Mouse (Mus musculus) hindbrain, embryonic 11.5 days (tissue): ENCODE measurements around the gene B3gnt8. TPM values are rescaled to one million over a fixed set of nuclear protein-coding genes. Genes with fewer than 3 reads are reported as not detected.

Experiments
- ATAC-seq: fragments of 200-750 bp; cut with Nextera tagmentation; 2 replicates; pipeline ENCODE4 v1.8.0; 2017; ENCODE audit warnings: mild to moderate bottlenecking, moderate TSS enrichment, moderate library complexity; ENCODE audit not compliant: low FRiP score
- DNase-seq: peaks from one replicate; pipeline ENCODE4 v3.0.0-alpha.2; 2015; ENCODE audit warnings: low spot score
- H3K27ac ChIP-seq: fragments of 300-500 bp; sonication (generic); 2 replicates; pipeline ENCODE4 v1.5.1; 2014; ENCODE audit warnings: mild to moderate bottlenecking, low read depth, low read length
- H3K27me3 ChIP-seq: fragments of 300-500 bp; sonication (generic); 2 replicates; pipeline ENCODE4 v1.6.1; 2014; ENCODE audit warnings: mild to moderate bottlenecking, low read length, moderate library complexity, mixed read lengths; ENCODE audit not compliant: control insufficient read depth, insufficient read depth
- H3K36me3 ChIP-seq: fragments of 300-500 bp; sonication (generic); 2 replicates; pipeline ENCODE4 v1.6.1; 2014; ENCODE audit warnings: mild to moderate bottlenecking, low read length, moderate library complexity, mixed read lengths; ENCODE audit not compliant: control insufficient read depth, insufficient read depth
- H3K4me1 ChIP-seq: fragments of 300-500 bp; sonication (generic); replicated peaks from 2 replicates; pipeline ENCODE4 v1.6.1; 2014; ENCODE audit warnings: low read length, mixed read lengths; ENCODE audit not compliant: control insufficient read depth, insufficient read depth
- H3K4me2 ChIP-seq: fragments of 300-500 bp; sonication (generic); replicated peaks from 2 replicates; pipeline ENCODE4 v1.6.1; 2014; ENCODE audit warnings: mild to moderate bottlenecking, low read depth, low read length
- H3K4me3 ChIP-seq: fragments of 300-500 bp; sonication (generic); 2 replicates; pipeline ENCODE4 v1.5.1; 2014; ENCODE audit warnings: low read depth, low read length
- H3K9ac ChIP-seq: fragments of 300-500 bp; sonication (generic); 2 replicates; pipeline ENCODE4 v1.6.1; 2014; ENCODE audit warnings: low read depth, low read length
- H3K9me3 ChIP-seq: fragments of 300-500 bp; sonication (generic); 2 replicates; pipeline ENCODE4 v1.6.1; 2016; ENCODE audit warnings: low read length; ENCODE audit not compliant: control insufficient read depth
- WGBS: fragments of 180-500 bp; shearing (Covaris S2); extraction: QIAGEN DNeasy Blood & Tissue Kit; methylation state at CpG from one replicate; pipeline ENCODE4 v1.1.7; 2014; 5-methylcytosine and 5-hydroxymethylcytosine counted together
- polyA plus RNA-seq: library from polyadenylated mRNA; unstranded; fragments of >200 nt; fragmentation: Nextera tagmentation; extraction: Ambion mirVana; gene quantifications from 2 replicates; pipeline ENCODE4 v1.2.1, GENCODE M21; 2014

The B3gnt8 gene
- polyA plus RNA-seq, 1 experiment from 2014 or later, result 0.91 TPM

DNA sequence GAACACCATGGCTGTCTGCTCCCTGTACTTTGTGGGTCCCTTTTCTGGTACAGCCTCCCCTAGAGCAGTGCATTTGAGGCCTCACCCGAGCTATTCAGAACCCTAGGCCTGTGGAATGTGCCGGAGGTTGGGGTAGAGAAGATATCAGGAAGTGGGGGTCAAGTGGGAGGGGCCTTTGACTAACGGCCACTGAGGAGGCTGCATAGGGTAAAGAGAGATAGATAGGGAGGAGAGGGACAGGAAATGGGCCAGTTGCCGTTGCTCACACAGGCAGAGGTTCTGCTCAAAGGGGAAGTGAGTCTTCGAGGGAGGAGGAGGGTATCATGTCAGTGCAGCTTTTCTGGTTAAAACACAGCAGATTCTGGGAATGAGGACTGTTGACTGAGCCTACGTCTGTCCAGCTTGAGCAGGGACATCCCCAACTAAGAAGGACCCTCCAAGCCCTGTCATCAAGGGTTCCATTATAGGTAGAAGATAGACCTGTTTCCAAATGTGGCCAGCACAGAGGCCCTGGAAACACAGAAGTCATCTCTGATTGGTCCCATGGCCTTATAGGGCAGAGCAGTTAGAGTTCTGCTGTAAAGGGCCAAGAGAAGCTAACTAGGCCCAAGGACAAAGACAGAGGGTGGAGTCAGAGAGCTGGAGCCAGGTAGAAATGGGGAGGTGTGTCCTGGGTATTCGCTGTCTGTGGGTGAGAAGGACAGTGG lies 57.2 kb downstream of the B3gnt8 start:
- H3K9me3 ChIP-seq, result no peaks in the 10 kb centered on the region
- no peak overlapping the region for H3K27ac ChIP-seq
- no peak overlapping the region for H3K4me2 ChIP-seq
- H3K9ac ChIP-seq, result no peak overlapping the region
- WGBS, result 67% methylated on average over 7 of the region's 7 CpGs
- no peak overlapping the region for H3K4me3 ChIP-seq
- H3K36me3 ChIP-seq, result no peaks in the 10 kb centered on the region
- H3K27me3 ChIP-seq, result peaks cover 33% of the 10 kb centered on the region
- DNase-seq, result no peak
- no peak for ATAC-seq
- H3K4me1 ChIP-seq, result peaks cover 6% of the 10 kb centered on the region

DNA sequence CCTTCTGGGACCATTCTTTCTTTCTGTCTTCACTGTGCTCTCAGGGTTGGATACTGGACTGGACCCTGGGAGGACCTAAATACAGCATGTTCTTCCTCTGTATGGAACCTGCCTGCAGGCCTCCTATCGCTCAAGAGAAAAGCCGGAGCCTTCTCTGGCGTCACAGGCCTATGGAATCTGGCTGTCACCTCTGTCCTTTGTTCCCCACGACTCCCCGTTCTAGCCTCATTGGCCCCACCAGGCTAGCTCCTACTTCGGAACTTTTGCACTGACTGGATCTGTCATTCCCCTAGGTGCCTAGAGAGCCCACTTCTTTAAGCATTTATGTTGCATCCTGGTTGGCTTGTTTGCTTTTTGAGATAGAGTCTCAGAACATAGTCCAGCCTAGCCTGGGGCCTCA lies 58.2 kb downstream of the B3gnt8 start:
- H3K27me3 ChIP-seq, result peaks cover 38% of the 10 kb centered on the region
- H3K27ac ChIP-seq, result no peak overlapping the region
- H3K9me3 ChIP-seq, result no peaks in the 10 kb centered on the region
- no peak overlapping the region for H3K9ac ChIP-seq
- peaks cover 12% of the 10 kb centered on the region for H3K4me1 ChIP-seq
- no peak for ATAC-seq
- no peaks in the 10 kb centered on the region for H3K36me3 ChIP-seq
- H3K4me2 ChIP-seq, result no peak overlapping the region
- H3K4me3 ChIP-seq, result no peak overlapping the region
- 86% methylated on average over 6 of the region's 6 CpGs for WGBS
- no peak for DNase-seq

Other genes starting within 250 kb of the B3gnt8 start
- gene Lipe, start 227.9 kb upstream of the B3gnt8 start, polyA plus RNA-seq, result 2.6 and 3.3 TPM in 2 replicates
- 0.28 TPM in 1 of 2 replicates, not detected in the other for gene Cxcl17, start 213.8 kb upstream of the B3gnt8 start, polyA plus RNA-seq
- 0.74 and 1.4 TPM in 2 replicates for gene Ceacam1, start 149.1 kb upstream of the B3gnt8 start, polyA plus RNA-seq
- gene Ceacam2, start 86.8 kb upstream of the B3gnt8 start, polyA plus RNA-seq, result not detected in 2 replicates
- not detected in 2 replicates for gene Erich4, start 10.8 kb upstream of the B3gnt8 start, polyA plus RNA-seq
- 25.1 and 25.5 TPM in 2 replicates for gene Dmac2, start 7.2 kb upstream of the B3gnt8 start, polyA plus RNA-seq
- gene Bckdha, start 32.3 kb downstream of the B3gnt8 start, polyA plus RNA-seq, result 32.9 and 35.2 TPM in 2 replicates
- gene Exosc5, start 32.5 kb downstream of the B3gnt8 start, polyA plus RNA-seq, result 48.1 and 49.9 TPM in 2 replicates
- gene Tmem91, start 48.5 kb downstream of the B3gnt8 start, polyA plus RNA-seq, result 1.6 and 2.2 TPM in 2 replicates
- gene B9d2, start 54.1 kb downstream of the B3gnt8 start, polyA plus RNA-seq, result 33.1 and 34.8 TPM in 2 replicates
- 1.0 and 1.1 TPM in 2 replicates for gene Tgfb1, start 60.3 kb downstream of the B3gnt8 start, polyA plus RNA-seq
- gene Ccdc97, start 92.4 kb downstream of the B3gnt8 start, polyA plus RNA-seq, result 30.5 and 33.7 TPM in 2 replicates
- gene Hnrnpul1, start 128.1 kb downstream of the B3gnt8 start, polyA plus RNA-seq, result 68.1 and 70.1 TPM in 2 replicates
- 15.0 and 19.4 TPM in 2 replicates for gene Axl, start 162.1 kb downstream of the B3gnt8 start, polyA plus RNA-seq
- gene Cyp2s1, start 190.3 kb downstream of the B3gnt8 start, polyA plus RNA-seq, result 0.69 and 0.95 TPM in 2 replicates